ENCODE assay signal across 22 mouse cellular contexts in the genomic region with DNA sequence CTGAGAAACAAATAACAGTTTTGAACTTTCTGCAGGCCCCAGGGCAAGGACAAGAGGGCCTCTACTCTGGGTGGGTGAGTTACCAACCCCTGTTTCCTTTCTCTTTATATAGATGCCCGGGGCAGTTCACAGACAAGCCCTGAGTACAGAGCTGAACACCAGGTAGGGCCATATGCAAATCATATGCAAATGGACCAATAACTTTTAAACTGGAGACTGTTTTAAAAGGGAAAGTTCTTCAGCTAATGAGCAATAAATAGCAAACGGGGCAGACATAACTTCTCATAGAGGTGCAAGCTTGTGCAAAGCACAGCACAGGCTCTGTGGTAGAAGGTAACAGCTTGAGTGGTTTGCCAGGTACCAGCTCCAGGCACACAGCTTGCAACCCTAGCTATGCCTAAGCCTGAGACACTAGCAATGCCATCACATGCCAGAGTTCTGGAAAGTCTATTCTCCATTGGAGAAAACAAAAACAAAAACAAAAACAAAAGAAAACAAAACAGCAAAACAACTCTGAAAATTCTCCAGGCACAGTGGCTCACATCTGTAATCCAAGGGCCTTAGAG.
DNase-seq lines count a peak whose midpoint lies in the region; ATAC-seq lines count a peak whose summit lies in the region.
"Had no signal": no experiment of that assay in that cellular context is flagged by ENCODE, and none has a peak within 500 bp of the region (broad histone marks: within the 10 kb centered on the region; RNA-seq: fewer than 3 reads in every experiment).

No protein-coding gene starts in this region.

- no peak for ATAC-seq in hindbrain, embryonic 15.5 days (ENCODE audit: low FRiP score, low read depth)
- no peak for ATAC-seq in megakaryocyte, adult 5-6 weeks (ENCODE audit: poor library complexity, severe bottlenecking)
- ATAC-seq: forebrain, embryonic 14.5 days; hindbrain, embryonic 16.5 days had no signal

- H3K36me3 ChIP-seq in hindbrain, embryonic 15.5 days, result 0 out of 2 replicates have a peak, but pooled peaks cover 4% of the 10 kb centered on the region
- no peaks in the 10 kb centered on the region for H3K36me3 ChIP-seq in hindbrain, embryonic 10.5 days
- H3K36me3 ChIP-seq: embryonic facial prominence, embryonic 15.5 days; forebrain, embryonic 10.5 days; heart, embryonic 15.5 days had no signal

- 75% methylated on average over 2 of the region's 2 CpGs for WGBS in hindbrain, embryonic 15.5 days
- 85% methylated on average over 2 of the region's 2 CpGs for WGBS in hindbrain, embryonic 10.5 days

- 0 out of 2 replicates have a peak overlapping the region, but pooled peaks have one; percentile 1 for H3K27ac ChIP-seq in hindbrain, embryonic 15.5 days (replicated peaks)
- H3K27ac ChIP-seq in hindbrain, embryonic 10.5 days, result no peak overlapping the region
- peak overlapping the region; percentile 78 for H3K27ac ChIP-seq in brown adipose tissue, adult 24 weeks (replicated peaks; ENCODE audit: low read depth, low read length)
- H3K27ac ChIP-seq: embryonic facial prominence, embryonic 15.5 days; forebrain, embryonic 10.5 days; heart, embryonic 15.5 days had no signal

- DNase-seq in cerebellum, adult 11-12 months, result peak; percentile 33
- no peak for DNase-seq in cerebellum, postnatal 14 days
- no peak for DNase-seq in hindbrain, embryonic 10.5 days (ENCODE audit: low spot score)
- DNase-seq in A20 (ENCODE audit: low read depth, low spot score), result peak; percentile 78
- no peak for DNase-seq in liver
- DNase-seq: adrenal gland, adult 2 months; adrenal gland, postnatal 25 days; cerebellum, adult 9-11 months; embryo, embryonic 11 days; gastrocnemius, postnatal 10 days; heart, adult 18-20 months; heart, postnatal 14 days had no signal

- no peak overlapping the region for H3K9ac ChIP-seq in hindbrain, embryonic 15.5 days
- H3K9ac ChIP-seq: embryonic facial prominence, embryonic 15.5 days; heart, embryonic 15.5 days had no signal

- no peaks in the 10 kb centered on the region for H3K27me3 ChIP-seq in hindbrain, embryonic 15.5 days
- H3K27me3 ChIP-seq in hindbrain, embryonic 10.5 days (ENCODE audit: insufficient read depth, poor library complexity, severe bottlenecking), result no peaks in the 10 kb centered on the region
- H3K27me3 ChIP-seq: embryonic facial prominence, embryonic 15.5 days; heart, embryonic 15.5 days had no signal

- H3K4me3 ChIP-seq in hindbrain, embryonic 15.5 days, result no peak overlapping the region
- H3K4me3 ChIP-seq in hindbrain, embryonic 10.5 days, result no peak overlapping the region
- no peak overlapping the region for H3K4me3 ChIP-seq in brown adipose tissue, adult 24 weeks (ENCODE audit: insufficient read depth, low read depth, low read length)
- H3K4me3 ChIP-seq: embryonic facial prominence, embryonic 15.5 days; erythroblast, embryonic 14.5 days; forebrain, embryonic 10.5 days; heart, embryonic 15.5 days had no signal

- H3K9me3 ChIP-seq in hindbrain, embryonic 15.5 days, result no peaks in the 10 kb centered on the region
- peaks cover 5% of the 10 kb centered on the region; the same call in 1 of the 2 replicates for H3K9me3 ChIP-seq in hindbrain, embryonic 10.5 days
- H3K9me3 ChIP-seq: embryonic facial prominence, embryonic 15.5 days; heart, embryonic 15.5 days had no signal

- no peaks in the 10 kb centered on the region for H3K4me1 ChIP-seq in hindbrain, embryonic 15.5 days (replicated peaks)
- H3K4me1 ChIP-seq in hindbrain, embryonic 10.5 days (replicated peaks), result peaks cover 20% of the 10 kb centered on the region
- H3K4me1 ChIP-seq in brown adipose tissue, adult 24 weeks (ENCODE audit: control insufficient read depth, insufficient read depth, insufficient read length, low read length), result peaks cover 41% of the 10 kb centered on the region

- no peak overlapping the region for H3K4me2 ChIP-seq in hindbrain, embryonic 15.5 days
- H3K4me2 ChIP-seq: embryonic facial prominence, embryonic 15.5 days; heart, embryonic 11.5 days; heart, embryonic 15.5 days had no signal

Comparison
In these comparisons a context has a peak if more than half of its experiments do, and no peak if none do; other contexts are left out.
1. DNase-seq: peak in cerebellum, adult 11-12 months (single experiment) and A20 (single experiment); none in cerebellum, postnatal 14 days (0 of 2), hindbrain, embryonic 10.5 days (single experiment) and liver (single experiment).